Mouse (Mus musculus): ENCODE measurements around the gene Hipk3. TPM values are rescaled to one million over a fixed set of nuclear protein-coding genes. Genes with fewer than 3 reads are reported as not detected.

The Hipk3 gene
- 39.0 and 45.4 TPM in 2 replicates for total RNA-seq (2017)

GRCm38 (mm10) chr2:104493951-104494800 lies at the start of gene Hipk3:
Gene Hipk3, minus strand, starts transcription at chr2:104494446.
- ATAC-seq (ENCODE audit: extremely low read depth, insufficient number of reproducible peaks, low FRiP score, poor library complexity, severe bottlenecking) = peak; percentile 45

GRCm38 (mm10) chr2:104540286-104540685 lies 46.0 kb upstream of the Hipk3 start:
- ATAC-seq (ENCODE audit: extremely low read depth, insufficient number of reproducible peaks, low FRiP score, poor library complexity, severe bottlenecking) = no peak

- no peak for ATAC-seq (ENCODE audit: extremely low read depth, insufficient number of reproducible peaks, low FRiP score, poor library complexity, severe bottlenecking)
Observed at GRCm38 (mm10) chr2:104534751-104535150, 40.5 kb upstream of the Hipk3 start.

- ATAC-seq (ENCODE audit: extremely low read depth, insufficient number of reproducible peaks, low FRiP score, poor library complexity, severe bottlenecking) = no peak
Observed at GRCm38 (mm10) chr2:104532548-104532947, 38.3 kb upstream of the Hipk3 start.

GRCm38 (mm10) chr2:104526559-104526958 lies 32.3 kb upstream of the Hipk3 start:
- ATAC-seq (ENCODE audit: extremely low read depth, insufficient number of reproducible peaks, low FRiP score, poor library complexity, severe bottlenecking) = no peak

- ATAC-seq (ENCODE audit: extremely low read depth, insufficient number of reproducible peaks, low FRiP score, poor library complexity, severe bottlenecking) = no peak
Observed at GRCm38 (mm10) chr2:104525506-104525905, 31.3 kb upstream of the Hipk3 start.

- no peak for ATAC-seq (ENCODE audit: extremely low read depth, insufficient number of reproducible peaks, low FRiP score, poor library complexity, severe bottlenecking)
Observed at GRCm38 (mm10) chr2:104511622-104512021, 17.4 kb upstream of the Hipk3 start.

- ATAC-seq (ENCODE audit: extremely low read depth, insufficient number of reproducible peaks, low FRiP score, poor library complexity, severe bottlenecking) = 0 out of 2 replicates have a peak, but pooled peaks have one; percentile 9
Observed at GRCm38 (mm10) chr2:104502388-104502787, 8.1 kb upstream of the Hipk3 start.

GRCm38 (mm10) chr2:104501091-104501490 lies 6.8 kb upstream of the Hipk3 start:
- no peak for ATAC-seq (ENCODE audit: extremely low read depth, insufficient number of reproducible peaks, low FRiP score, poor library complexity, severe bottlenecking)

- ATAC-seq (ENCODE audit: extremely low read depth, insufficient number of reproducible peaks, low FRiP score, poor library complexity, severe bottlenecking) = no peak
Observed at GRCm38 (mm10) chr2:104497771-104498170, 3.5 kb upstream of the Hipk3 start.

- no peak for ATAC-seq (ENCODE audit: extremely low read depth, insufficient number of reproducible peaks, low FRiP score, poor library complexity, severe bottlenecking)
Observed at GRCm38 (mm10) chr2:104497231-104497630, 3.0 kb upstream of the Hipk3 start.

GRCm38 (mm10) chr2:104496206-104496605 lies 2.0 kb upstream of the Hipk3 start:
- no peak for ATAC-seq (ENCODE audit: extremely low read depth, insufficient number of reproducible peaks, low FRiP score, poor library complexity, severe bottlenecking)

- ATAC-seq (ENCODE audit: extremely low read depth, insufficient number of reproducible peaks, low FRiP score, poor library complexity, severe bottlenecking) = no peak
Observed at GRCm38 (mm10) chr2:104494801-104495185, 547 bp upstream of the Hipk3 start.

GRCm38 (mm10) chr2:104493021-104493950 lies 960 bp downstream of the Hipk3 start:
- peak; percentile 78 for ATAC-seq (ENCODE audit: extremely low read depth, insufficient number of reproducible peaks, low FRiP score, poor library complexity, severe bottlenecking)

- ATAC-seq (ENCODE audit: extremely low read depth, insufficient number of reproducible peaks, low FRiP score, poor library complexity, severe bottlenecking) = no peak
Observed at GRCm38 (mm10) chr2:104491221-104491795, 2.9 kb downstream of the Hipk3 start.

- no peak for ATAC-seq (ENCODE audit: extremely low read depth, insufficient number of reproducible peaks, low FRiP score, poor library complexity, severe bottlenecking)
Observed at GRCm38 (mm10) chr2:104490761-104491160, 3.5 kb downstream of the Hipk3 start.

GRCm38 (mm10) chr2:104489851-104490250 lies 4.4 kb downstream of the Hipk3 start:
- no peak for ATAC-seq (ENCODE audit: extremely low read depth, insufficient number of reproducible peaks, low FRiP score, poor library complexity, severe bottlenecking)

- no peak for ATAC-seq (ENCODE audit: extremely low read depth, insufficient number of reproducible peaks, low FRiP score, poor library complexity, severe bottlenecking)
Observed at GRCm38 (mm10) chr2:104484438-104484837, 9.8 kb downstream of the Hipk3 start.

GRCm38 (mm10) chr2:104482156-104482555 lies 12.1 kb downstream of the Hipk3 start:
- ATAC-seq (ENCODE audit: extremely low read depth, insufficient number of reproducible peaks, low FRiP score, poor library complexity, severe bottlenecking) = no peak
